Mouse (Mus musculus) hindbrain, embryonic 12.5 days (tissue): ENCODE measurements around the gene Krtap1-3. TPM values are rescaled to one million over a fixed set of nuclear protein-coding genes. Genes with fewer than 3 reads are reported as not detected.

Experiments
- ATAC-seq: fragments of 200-750 bp; cut with Nextera tagmentation; 2 replicates; pipeline ENCODE4 v1.8.0; 2017; ENCODE audit warnings: moderate TSS enrichment; ENCODE audit not compliant: low FRiP score
- H3K27ac ChIP-seq: fragments of 300-500 bp; sonication (generic); 2 replicates; pipeline ENCODE4 v1.5.1; 2016; ENCODE audit warnings: mild to moderate bottlenecking
- H3K27me3 ChIP-seq: fragments of 300-500 bp; sonication (generic); 2 replicates; pipeline ENCODE4 v1.6.1; 2016; ENCODE audit warnings: mild to moderate bottlenecking
- H3K36me3 ChIP-seq: fragments of 300-500 bp; sonication (generic); 2 replicates; pipeline ENCODE4 v1.6.1; 2016; ENCODE audit warnings: mild to moderate bottlenecking
- H3K4me1 ChIP-seq: fragments of 300-500 bp; sonication (generic); 2 replicates; pipeline ENCODE4 v1.6.1; 2016
- H3K4me2 ChIP-seq: fragments of 300-500 bp; sonication (generic); replicated peaks from 2 replicates; pipeline ENCODE4 v1.6.1; 2016; ENCODE audit warnings: mild to moderate bottlenecking
- H3K4me3 ChIP-seq: fragments of 300-500 bp; sonication (generic); 2 replicates; pipeline ENCODE4 v1.5.1; 2016; ENCODE audit warnings: mild to moderate bottlenecking
- H3K9ac ChIP-seq: fragments of 300-500 bp; sonication (generic); 2 replicates; pipeline ENCODE4 v1.6.1; 2016; ENCODE audit warnings: mild to moderate bottlenecking, moderate library complexity
- H3K9me3 ChIP-seq: fragments of 300-500 bp; sonication (generic); replicated peaks from 2 replicates; pipeline ENCODE4 v1.6.1; 2016; ENCODE audit warnings: mild to moderate bottlenecking
- WGBS: fragments of 180-500 bp; shearing (Covaris S2); methylation state at CpG from one replicate; pipeline ENCODE4 v1.1.7; 2016; 5-methylcytosine and 5-hydroxymethylcytosine counted together
- polyA plus RNA-seq: library from polyadenylated mRNA; unstranded; fragments of >200 nt; fragmentation: Nextera tagmentation; extraction: Ambion mirVana; gene quantifications from 2 replicates; pipeline ENCODE4 v1.2.1, GENCODE M21; 2016

The Krtap1-3 gene
- polyA plus RNA-seq, 1 experiment from 2014 or later, result not detected

DNA sequence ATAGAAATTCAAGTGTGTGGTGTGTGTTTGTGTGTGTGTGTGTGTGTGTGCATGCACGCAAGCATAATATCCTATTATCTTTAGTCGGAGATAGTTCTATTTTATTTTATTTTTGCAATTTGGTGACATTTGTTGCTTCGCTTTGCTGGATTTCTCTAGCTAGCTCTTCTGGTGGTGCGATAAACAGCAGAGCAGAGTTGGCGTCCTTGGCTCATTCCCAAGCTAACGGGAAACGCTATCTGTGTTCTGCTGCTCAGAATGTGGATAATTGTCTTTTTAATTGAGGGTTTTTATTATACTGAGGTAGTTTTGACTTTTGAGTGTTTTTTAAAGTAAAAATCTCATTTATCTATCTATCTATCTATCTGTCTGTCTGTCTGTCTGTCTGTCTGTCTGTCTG is 6.0 kb downstream of the Krtap1-3 start:
- H3K4me1 ChIP-seq, result no peaks in the 10 kb centered on the region
- no peaks in the 10 kb centered on the region for H3K9me3 ChIP-seq
- no peaks in the 10 kb centered on the region for H3K27me3 ChIP-seq
- no peak overlapping the region for H3K4me2 ChIP-seq
- no peak overlapping the region for H3K4me3 ChIP-seq
- ATAC-seq, result no peak
- 95% methylated on average over 7 of the region's 7 CpGs for WGBS
- H3K27ac ChIP-seq, result no peak overlapping the region
- H3K9ac ChIP-seq, result no peak overlapping the region
- H3K36me3 ChIP-seq, result no peaks in the 10 kb centered on the region

DNA sequence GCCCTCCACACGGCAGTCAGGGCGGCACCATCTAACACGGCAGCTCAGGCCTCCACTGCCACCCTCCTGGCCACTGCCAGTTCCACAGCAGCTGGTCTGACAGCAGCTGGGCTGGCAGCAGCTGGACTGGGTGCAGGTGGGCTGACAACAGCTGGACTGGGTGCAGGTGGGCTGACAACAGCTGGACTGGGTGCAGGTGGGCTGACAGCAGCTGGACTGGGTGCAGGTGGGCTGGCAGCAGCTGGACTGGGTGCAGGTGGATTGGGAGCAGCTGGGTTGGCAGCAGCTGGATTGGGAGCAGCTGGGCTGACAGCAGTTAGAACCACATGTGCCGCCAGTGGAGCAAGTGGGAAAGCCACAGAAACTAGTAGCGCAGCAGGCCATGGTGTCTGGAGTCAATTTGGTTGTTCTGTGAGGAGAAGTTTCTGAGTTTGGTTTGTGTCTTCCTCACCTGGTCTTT is 7.9 kb downstream of the Krtap1-3 start, which contains the start of gene Krtap1-4:
Gene Krtap1-4, minus strand, starts transcription at position 410 of the 460 bp plus-strand sequence.
- no peaks in the 10 kb centered on the region for H3K27me3 ChIP-seq
- no peaks in the 10 kb centered on the region for H3K4me1 ChIP-seq
- H3K4me2 ChIP-seq, result no peak within 1 kb of the TSS
- ATAC-seq, result no peak
- H3K27ac ChIP-seq, result no peak within 1 kb of the TSS
- no peaks in the 10 kb centered on the region for H3K9me3 ChIP-seq
- H3K9ac ChIP-seq, result no peak within 1 kb of the TSS
- H3K36me3 ChIP-seq, result no peaks in the 10 kb centered on the region
- H3K4me3 ChIP-seq, result no peak within 1 kb of the TSS
- 62% methylated on average over 5 of the region's 5 CpGs for WGBS

GRCm38 (mm10) chr11:99581564-99581963 is 9.6 kb downstream of the Krtap1-3 start:
- Histone ChIP-seq H3K27me3 (no peaks in the 10 kb centered on the region), H3K9me3 (no peaks in the 10 kb centered on the region), H3K4me2 (no peak overlapping the region), H3K4me1 (no peaks in the 10 kb centered on the region), H3K27ac (no peak overlapping the region), H3K36me3 (no peaks in the 10 kb centered on the region), H3K9ac (no peak overlapping the region), H3K4me3 (no peak overlapping the region)
- 90% methylated on average over 6 of the region's 6 CpGs for WGBS
- ATAC-seq, result no peak

GRCm38 (mm10) chr11:99581051-99581450 is 10.1 kb downstream of the Krtap1-3 start:
- Histone ChIP-seq H3K9me3 (no peaks in the 10 kb centered on the region), H3K4me3 (no peak overlapping the region)

GRCm38 (mm10) chr11:99580636-99581035 is 10.5 kb downstream of the Krtap1-3 start, which contains the start of gene Krtap1-5:
Krtap1-5 (minus strand) TSS chr11:99581016.
- Histone ChIP-seq H3K36me3 (no peaks in the 10 kb centered on the region), H3K4me2 (no peak within 1 kb of the TSS), H3K9ac (no peak within 1 kb of the TSS), H3K27ac (no peak within 1 kb of the TSS), H3K9me3 (no peaks in the 10 kb centered on the region), H3K27me3 (no peaks in the 10 kb centered on the region), H3K4me1 (no peaks in the 10 kb centered on the region), H3K4me3 (no peak within 1 kb of the TSS)
- no peak for ATAC-seq
- 90% methylated on average over 6 of the region's 6 CpGs for WGBS

More at GRCm38 (mm10) chr11:99581051-99581450, 10.1 kb downstream of the Krtap1-3 start:
- no peak overlapping the region for H3K4me2 ChIP-seq
- H3K36me3 ChIP-seq, result no peaks in the 10 kb centered on the region
- H3K27me3 ChIP-seq, result no peaks in the 10 kb centered on the region
- no peak overlapping the region for H3K27ac ChIP-seq
- ATAC-seq, result no peak
- no peak overlapping the region for H3K9ac ChIP-seq
- no peaks in the 10 kb centered on the region for H3K4me1 ChIP-seq
- WGBS, result 95% methylated on average over 5 of the region's 5 CpGs

DNA sequence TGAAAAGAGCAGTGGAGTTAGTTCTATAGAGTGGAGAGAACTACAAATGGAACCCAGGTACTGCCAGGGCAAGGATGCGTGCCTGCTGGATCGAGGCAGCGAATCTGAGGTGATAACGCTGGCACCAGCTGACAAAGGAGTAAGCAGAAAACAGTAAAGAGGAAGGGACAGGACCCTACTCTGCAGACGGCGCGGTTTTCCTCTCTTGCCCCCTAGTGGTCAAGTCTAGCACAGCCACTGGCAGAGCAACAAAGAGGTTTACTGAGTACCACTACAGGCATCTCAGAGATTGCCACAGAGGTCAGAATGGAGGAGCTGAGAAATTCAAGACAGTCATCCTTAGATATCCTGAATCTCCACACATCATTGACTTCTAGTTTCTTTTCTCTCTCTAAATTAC is 17.0 kb downstream of the Krtap1-3 start:
- Histone ChIP-seq H3K9me3 (no peaks in the 10 kb centered on the region), H3K4me3 (no peak overlapping the region), H3K36me3 (no peaks in the 10 kb centered on the region), H3K4me2 (peak overlapping the region; percentile 44), H3K4me1 (no peaks in the 10 kb centered on the region), H3K9ac (no peak overlapping the region), H3K27me3 (no peaks in the 10 kb centered on the region), H3K27ac (no peak overlapping the region)
- peak; percentile 66; the same call in 1 of the 2 replicates for ATAC-seq
- 11% methylated on average over 7 of the region's 7 CpGs for WGBS

GRCm38 (mm10) chr11:99573164-99573563 is 18.0 kb downstream of the Krtap1-3 start:
- Histone ChIP-seq H3K4me3 (no peak overlapping the region), H3K4me1 (no peaks in the 10 kb centered on the region), H3K9ac (no peak overlapping the region), H3K27ac (no peak overlapping the region), H3K36me3 (no peaks in the 10 kb centered on the region), H3K9me3 (no peaks in the 10 kb centered on the region), H3K4me2 (no peak overlapping the region), H3K27me3 (no peaks in the 10 kb centered on the region)
- WGBS, result 43% methylated on average over 4 of the region's 4 CpGs
- ATAC-seq, result no peak

DNA sequence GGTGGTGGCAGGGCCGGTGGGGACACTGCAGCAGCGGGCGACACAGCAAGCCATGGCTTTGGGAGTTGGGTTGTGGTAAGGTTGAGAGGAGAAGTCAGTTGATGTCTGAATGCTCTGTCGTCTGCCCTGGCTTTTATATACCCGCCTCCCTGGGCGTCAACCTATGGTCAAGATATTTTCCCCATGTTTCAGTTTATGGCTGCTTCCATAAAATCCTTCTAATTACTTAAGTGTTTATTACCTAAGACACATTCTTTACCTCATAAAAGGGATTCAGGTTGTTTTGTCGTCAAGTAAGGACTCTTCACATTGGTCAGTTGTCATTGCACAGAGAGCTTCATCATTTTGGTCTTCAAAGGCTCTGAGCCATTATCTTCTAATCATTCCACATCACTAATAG is 24.6 kb downstream of the Krtap1-3 start, which contains the start of gene Krtap3-1:
Gene Krtap3-1, minus strand, starts transcription at position 101 of the 400 bp plus-strand sequence.
- Histone ChIP-seq H3K9me3 (no peaks in the 10 kb centered on the region), H3K36me3 (no peaks in the 10 kb centered on the region), H3K27ac (no peak within 1 kb of the TSS), H3K9ac (no peak within 1 kb of the TSS), H3K4me2 (no peak within 1 kb of the TSS), H3K4me1 (no peaks in the 10 kb centered on the region), H3K4me3 (no peak within 1 kb of the TSS), H3K27me3 (no peaks in the 10 kb centered on the region)
- ATAC-seq, result no peak
- WGBS, result 94% methylated on average over 7 of the region's 7 CpGs

DNA sequence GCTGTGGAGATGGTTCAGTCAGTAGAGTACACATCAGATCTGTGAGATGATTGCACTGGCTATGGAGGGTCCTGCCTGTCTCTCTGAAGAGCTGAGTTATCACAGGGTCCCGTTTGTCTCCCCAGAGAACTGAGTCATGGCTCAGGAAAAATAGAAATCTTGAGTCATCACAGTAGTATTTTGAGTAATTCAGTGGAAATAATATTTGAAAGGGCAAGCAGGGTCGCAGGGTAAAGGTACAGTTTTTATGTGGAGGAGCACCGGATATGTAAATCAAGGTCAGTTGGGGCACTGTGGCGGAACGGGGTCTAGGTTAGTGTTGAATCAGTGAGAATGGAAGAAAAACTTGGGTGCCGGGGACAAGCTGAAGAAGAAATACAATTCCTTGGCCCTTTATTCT is 28.6 kb downstream of the Krtap1-3 start:
- ATAC-seq, result no peak
- no peaks in the 10 kb centered on the region for H3K27me3 ChIP-seq
- WGBS, result 82% methylated on average over 6 of the region's 6 CpGs
- H3K4me1 ChIP-seq, result no peaks in the 10 kb centered on the region
- no peaks in the 10 kb centered on the region for H3K9me3 ChIP-seq
- H3K4me3 ChIP-seq, result no peak overlapping the region
- no peak overlapping the region for H3K27ac ChIP-seq
- H3K36me3 ChIP-seq, result no peaks in the 10 kb centered on the region
- no peak overlapping the region for H3K4me2 ChIP-seq
- no peak overlapping the region for H3K9ac ChIP-seq

- no peaks in the 10 kb centered on the region for H3K9me3 ChIP-seq
- 93% methylated on average over 9 of the region's 9 CpGs for WGBS
- no peaks in the 10 kb centered on the region for H3K27me3 ChIP-seq
- no peak within 1 kb of the TSS for H3K9ac ChIP-seq
- H3K4me3 ChIP-seq, result no peak within 1 kb of the TSS
- H3K36me3 ChIP-seq, result no peaks in the 10 kb centered on the region
- no peak within 1 kb of the TSS for H3K4me2 ChIP-seq
- no peak for ATAC-seq
- no peaks in the 10 kb centered on the region for H3K4me1 ChIP-seq
- H3K27ac ChIP-seq, result no peak within 1 kb of the TSS
Measured at GRCm38 (mm10) chr11:99559366-99559765, 31.8 kb downstream of the Krtap1-3 start, which contains the start of gene Gm11939. Gm11939 (minus strand) TSS chr11:99559466.

GRCm38 (mm10) chr11:99557976-99558745 is 33.0 kb downstream of the Krtap1-3 start:
- Histone ChIP-seq H3K4me3 (no peak overlapping the region), H3K4me2 (no peak overlapping the region), H3K27ac (no peak overlapping the region), H3K27me3 (no peaks in the 10 kb centered on the region), H3K36me3 (no peaks in the 10 kb centered on the region), H3K9me3 (no peaks in the 10 kb centered on the region), H3K4me1 (no peaks in the 10 kb centered on the region), H3K9ac (no peak overlapping the region)
- WGBS, result 79% methylated on average over 3 of the region's 3 CpGs
- ATAC-seq, result no peak

GRCm38 (mm10) chr11:99556753-99557152 is 34.4 kb downstream of the Krtap1-3 start, which contains the start of gene Krtap3-2:
Krtap3-2 (minus strand) TSS chr11:99556853.
- no peaks in the 10 kb centered on the region for H3K27me3 ChIP-seq
- WGBS, result 82% methylated on average over 2 of the region's 2 CpGs
- no peak within 1 kb of the TSS for H3K4me2 ChIP-seq
- ATAC-seq, result no peak
- no peaks in the 10 kb centered on the region for H3K36me3 ChIP-seq
- no peak within 1 kb of the TSS for H3K4me3 ChIP-seq
- no peak within 1 kb of the TSS for H3K9ac ChIP-seq
- H3K4me1 ChIP-seq, result no peaks in the 10 kb centered on the region
- no peaks in the 10 kb centered on the region for H3K9me3 ChIP-seq
- no peak within 1 kb of the TSS for H3K27ac ChIP-seq

GRCm38 (mm10) chr11:99556195-99556594 is 34.9 kb downstream of the Krtap1-3 start:
- WGBS, result 84% methylated on average over 2 of the region's 2 CpGs
- Histone ChIP-seq H3K9ac (no peak overlapping the region), H3K27me3 (no peaks in the 10 kb centered on the region), H3K4me2 (no peak overlapping the region), H3K4me1 (no peaks in the 10 kb centered on the region), H3K36me3 (no peaks in the 10 kb centered on the region), H3K9me3 (no peaks in the 10 kb centered on the region), H3K27ac (no peak overlapping the region), H3K4me3 (no peak overlapping the region)
- no peak for ATAC-seq
